Mouse (Mus musculus) forebrain, embryonic 12.5 days (tissue): ENCODE measurements around the gene Erbb2. TPM values are rescaled to one million over a fixed set of nuclear protein-coding genes. Genes with fewer than 3 reads are reported as not detected.

Source experiments
- ATAC-seq: fragments of 200-750 bp; cut with Nextera tagmentation; 2 replicates; pipeline ENCODE4 v1.8.0; 2017; ENCODE audit warnings: moderate TSS enrichment; ENCODE audit not compliant: low FRiP score
- H3K27ac ChIP-seq: fragments of 300-500 bp; sonication (generic); 2 replicates; pipeline ENCODE4 v1.5.1; 2016; ENCODE audit warnings: mild to moderate bottlenecking
- H3K27me3 ChIP-seq: fragments of 300-500 bp; sonication (generic); 2 replicates; pipeline ENCODE4 v1.6.1; 2016; ENCODE audit warnings: mild to moderate bottlenecking
- H3K36me3 ChIP-seq: fragments of 300-500 bp; sonication (generic); replicated peaks from 2 replicates; pipeline ENCODE4 v1.6.1; 2016; ENCODE audit warnings: mild to moderate bottlenecking
- H3K4me1 ChIP-seq: fragments of 300-500 bp; sonication (generic); 2 replicates; pipeline ENCODE4 v1.6.1; 2016
- H3K4me2 ChIP-seq: fragments of 300-500 bp; sonication (generic); 2 replicates; pipeline ENCODE4 v1.6.1; 2016; ENCODE audit warnings: mild to moderate bottlenecking, moderate library complexity
- H3K4me3 ChIP-seq: fragments of 300-500 bp; sonication (generic); replicated peaks from 2 replicates; pipeline ENCODE4 v1.5.1; 2016; ENCODE audit warnings: mild to moderate bottlenecking
- H3K9ac ChIP-seq: fragments of 300-500 bp; sonication (generic); 2 replicates; pipeline ENCODE4 v1.6.1; 2016; ENCODE audit warnings: mild to moderate bottlenecking
- H3K9me3 ChIP-seq: fragments of 300-500 bp; sonication (generic); 2 replicates; pipeline ENCODE4 v1.6.1; 2016
- WGBS: fragments of 180-500 bp; shearing (Covaris S2); methylation state at CpG from one replicate; pipeline ENCODE4 v1.1.7; 2016; 5-methylcytosine and 5-hydroxymethylcytosine counted together
- polyA plus RNA-seq: library from polyadenylated mRNA; unstranded; fragments of >200 nt; fragmentation: Nextera tagmentation; extraction: Ambion mirVana; gene quantifications from 2 replicates; pipeline ENCODE4 v1.2.1, GENCODE M21; 2016

The Erbb2 gene
- 16.4 and 17.8 TPM in 2 replicates for polyA plus RNA-seq

GRCm38 (mm10) chr11:98412273-98412796, at the start of gene Erbb2:
TSS of gene Erbb2 (plus strand) at chr11:98412470.
- Histone ChIP-seq H3K4me3 (peak within 1 kb of the TSS; percentile 72), H3K4me1 (peaks cover 35% of the 10 kb centered on the region), H3K4me2 (peak within 1 kb of the TSS; percentile 98), H3K27me3 (peaks cover 53% of the 10 kb centered on the region), H3K27ac (peak within 1 kb of the TSS; percentile 69), H3K9me3 (no peaks in the 10 kb centered on the region), H3K36me3 (no peaks in the 10 kb centered on the region), H3K9ac (peak within 1 kb of the TSS; percentile 91)
- peak; percentile 71 for ATAC-seq
- WGBS: 1% methylated on average over 45 of the region's 49 CpGs

DNA sequence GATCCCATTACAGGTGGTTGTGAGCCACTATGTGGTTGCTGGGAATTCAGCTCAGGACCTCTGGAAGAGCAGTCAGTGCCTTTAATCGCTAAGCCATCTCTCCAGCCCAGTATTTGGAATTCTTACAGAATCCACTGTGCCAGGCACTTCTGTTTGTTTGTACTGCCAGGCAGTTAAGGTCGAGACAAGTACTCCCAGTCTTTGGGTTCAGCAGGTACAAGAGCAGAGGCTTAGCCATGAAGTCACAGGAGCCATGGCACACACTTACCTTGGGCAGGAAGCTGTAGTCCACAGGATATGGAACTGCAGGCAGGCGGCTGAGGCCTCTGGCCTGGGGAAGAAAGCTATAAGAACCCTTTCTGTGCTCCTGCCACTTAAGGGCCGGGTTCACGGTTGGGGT, 48.5 kb upstream of the Erbb2 start:
- H3K9me3 ChIP-seq: no peaks in the 10 kb centered on the region
- peaks cover 29% of the 10 kb centered on the region for H3K4me1 ChIP-seq
- 83% methylated on average over 5 of the region's 5 CpGs for WGBS
- no peak overlapping the region for H3K4me2 ChIP-seq
- H3K4me3 ChIP-seq: no peak overlapping the region
- ATAC-seq: no peak
- H3K27ac ChIP-seq: no peak overlapping the region
- H3K36me3 ChIP-seq: 0 out of 2 replicates have a peak, but pooled peaks cover 6% of the 10 kb centered on the region
- no peak overlapping the region for H3K9ac ChIP-seq
- no peaks in the 10 kb centered on the region for H3K27me3 ChIP-seq

- no peak for ATAC-seq
- Histone ChIP-seq H3K9me3 (no peaks in the 10 kb centered on the region), H3K4me3 (no peak overlapping the region), H3K27ac (no peak overlapping the region), H3K4me1 (peaks cover 23% of the 10 kb centered on the region), H3K27me3 (no peaks in the 10 kb centered on the region), H3K4me2 (no peak overlapping the region), H3K36me3 (0 out of 2 replicates have a peak, but pooled peaks cover 6% of the 10 kb centered on the region), H3K9ac (no peak overlapping the region)
- WGBS: 95% methylated on average over 5 of the region's 5 CpGs
Observed at GRCm38 (mm10) chr11:98364410-98364809, 47.9 kb upstream of the Erbb2 start.

- Histone ChIP-seq H3K9ac (no peak overlapping the region), H3K27me3 (no peaks in the 10 kb centered on the region), H3K4me3 (no peak overlapping the region), H3K9me3 (no peaks in the 10 kb centered on the region), H3K36me3 (0 out of 2 replicates have a peak, but pooled peaks cover 6% of the 10 kb centered on the region), H3K4me1 (peaks cover 11% of the 10 kb centered on the region), H3K27ac (no peak overlapping the region), H3K4me2 (no peak overlapping the region)
- 80% methylated on average over 10 of the region's 10 CpGs for whole genome bisulfite sequencing
- ATAC-seq: no peak
Observed at GRCm38 (mm10) chr11:98366290-98366689, 46.0 kb upstream of the Erbb2 start.

DNA sequence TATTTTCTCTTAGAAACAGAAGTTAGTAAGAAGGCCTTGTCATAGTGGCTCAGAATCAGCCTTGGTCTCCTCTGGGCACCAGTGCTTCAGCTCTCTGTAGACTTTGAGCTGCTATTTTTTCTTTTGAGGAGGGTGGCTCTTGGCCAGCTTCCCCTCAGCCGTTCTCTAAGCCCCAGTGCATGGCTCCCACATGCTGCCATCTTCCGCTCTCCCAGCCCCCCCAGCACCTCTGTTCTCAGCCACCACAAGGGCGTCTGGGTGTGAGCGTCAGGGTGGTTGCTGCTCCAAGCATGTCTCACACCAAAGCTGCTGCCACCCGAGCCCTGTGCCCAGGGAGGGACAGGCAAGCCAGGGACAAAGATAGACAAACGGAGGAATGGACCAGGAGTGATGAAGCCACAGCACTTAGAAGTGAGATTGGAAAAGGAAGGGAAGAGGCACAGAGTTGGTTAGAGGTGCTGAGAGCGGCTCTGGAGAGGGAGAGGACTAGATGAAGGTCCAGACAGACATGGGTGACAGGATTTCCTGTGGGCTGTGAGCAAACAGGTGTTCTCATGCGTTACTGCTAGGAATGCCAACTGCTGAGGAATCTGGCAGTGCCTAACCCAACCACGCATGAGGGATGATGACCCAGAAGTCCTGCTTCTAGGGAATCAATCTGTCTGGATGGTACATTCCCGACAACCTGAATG, 45.0 kb upstream of the Erbb2 start:
- no peak overlapping the region for H3K4me2 ChIP-seq
- ATAC-seq: no peak
- H3K27me3 ChIP-seq: no peaks in the 10 kb centered on the region
- no peaks in the 10 kb centered on the region for H3K9me3 ChIP-seq
- H3K4me3 ChIP-seq: no peak overlapping the region
- peaks cover 18% of the 10 kb centered on the region for H3K4me1 ChIP-seq
- no peak overlapping the region for H3K9ac ChIP-seq
- 0 out of 2 replicates have a peak, but pooled peaks cover 6% of the 10 kb centered on the region for H3K36me3 ChIP-seq
- 82% methylated on average over 10 of the region's 10 CpGs for whole genome bisulfite sequencing
- no peak overlapping the region for H3K27ac ChIP-seq

DNA sequence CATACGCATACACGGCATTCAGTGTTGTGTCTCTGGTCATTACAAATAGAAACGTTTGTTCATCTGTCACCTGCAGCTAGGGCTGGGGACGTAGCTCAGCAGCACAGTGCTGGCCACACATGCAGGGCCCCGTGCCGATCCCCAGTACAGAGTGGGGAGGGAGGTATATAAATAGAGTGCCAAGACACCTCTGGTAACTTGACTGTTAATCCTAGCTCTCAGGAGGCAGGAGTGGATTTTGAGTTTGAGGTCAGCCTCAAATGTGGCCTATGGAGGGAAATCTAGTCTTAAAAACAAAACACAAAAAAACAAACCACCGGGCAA, 44.4 kb upstream of the Erbb2 start:
- H3K27me3 ChIP-seq: no peaks in the 10 kb centered on the region
- H3K4me2 ChIP-seq: no peak overlapping the region
- H3K36me3 ChIP-seq: 0 out of 2 replicates have a peak, but pooled peaks cover 6% of the 10 kb centered on the region
- peaks cover 22% of the 10 kb centered on the region for H3K4me1 ChIP-seq
- ATAC-seq: no peak
- H3K9ac ChIP-seq: no peak overlapping the region
- no peaks in the 10 kb centered on the region for H3K9me3 ChIP-seq
- 86% methylated on average over 7 of the region's 7 CpGs for WGBS
- no peak overlapping the region for H3K4me3 ChIP-seq
- H3K27ac ChIP-seq: no peak overlapping the region

GRCm38 (mm10) chr11:98369337-98369736, 42.9 kb upstream of the Erbb2 start:
- no peak for ATAC-seq
- Histone ChIP-seq H3K9ac (no peak overlapping the region), H3K27ac (no peak overlapping the region), H3K4me3 (no peak overlapping the region), H3K27me3 (no peaks in the 10 kb centered on the region), H3K4me1 (peaks cover 24% of the 10 kb centered on the region), H3K36me3 (peaks cover 8% of the 10 kb centered on the region; the same call in 1 of the 2 replicates), H3K9me3 (no peaks in the 10 kb centered on the region), H3K4me2 (no peak overlapping the region)
- whole genome bisulfite sequencing: 85% methylated on average over 6 of the region's 6 CpGs

DNA sequence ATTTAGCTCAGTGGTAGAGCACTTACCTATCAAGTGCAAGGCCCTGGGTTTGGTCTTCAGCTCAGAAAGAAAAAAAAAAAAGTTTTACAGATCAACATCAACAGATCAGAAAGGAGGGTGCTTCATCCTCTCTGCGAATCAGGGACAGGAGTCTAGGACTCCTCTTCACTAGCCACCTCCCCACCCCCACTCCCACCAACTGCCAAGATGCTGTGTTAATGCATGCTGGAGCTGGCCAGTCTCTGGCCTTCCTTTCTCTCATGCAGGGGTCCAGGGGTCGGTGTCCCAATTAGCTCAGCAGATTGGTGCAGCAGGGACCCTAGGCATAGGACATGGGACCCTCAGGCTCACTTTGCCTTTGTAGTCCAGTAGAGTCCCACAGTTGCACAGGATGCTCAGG, 41.7 kb upstream of the Erbb2 start:
- peak overlapping the region; percentile 80 for H3K27ac ChIP-seq
- H3K4me3 ChIP-seq: no peak overlapping the region
- H3K27me3 ChIP-seq: no peaks in the 10 kb centered on the region
- H3K9me3 ChIP-seq: no peaks in the 10 kb centered on the region
- H3K4me1 ChIP-seq: peaks cover 24% of the 10 kb centered on the region
- no peak for ATAC-seq
- H3K9ac ChIP-seq: no peak overlapping the region
- H3K4me2 ChIP-seq: no peak overlapping the region
- H3K36me3 ChIP-seq: peaks cover 21% of the 10 kb centered on the region
- 80% methylated on average over 2 of the region's 2 CpGs for WGBS

DNA sequence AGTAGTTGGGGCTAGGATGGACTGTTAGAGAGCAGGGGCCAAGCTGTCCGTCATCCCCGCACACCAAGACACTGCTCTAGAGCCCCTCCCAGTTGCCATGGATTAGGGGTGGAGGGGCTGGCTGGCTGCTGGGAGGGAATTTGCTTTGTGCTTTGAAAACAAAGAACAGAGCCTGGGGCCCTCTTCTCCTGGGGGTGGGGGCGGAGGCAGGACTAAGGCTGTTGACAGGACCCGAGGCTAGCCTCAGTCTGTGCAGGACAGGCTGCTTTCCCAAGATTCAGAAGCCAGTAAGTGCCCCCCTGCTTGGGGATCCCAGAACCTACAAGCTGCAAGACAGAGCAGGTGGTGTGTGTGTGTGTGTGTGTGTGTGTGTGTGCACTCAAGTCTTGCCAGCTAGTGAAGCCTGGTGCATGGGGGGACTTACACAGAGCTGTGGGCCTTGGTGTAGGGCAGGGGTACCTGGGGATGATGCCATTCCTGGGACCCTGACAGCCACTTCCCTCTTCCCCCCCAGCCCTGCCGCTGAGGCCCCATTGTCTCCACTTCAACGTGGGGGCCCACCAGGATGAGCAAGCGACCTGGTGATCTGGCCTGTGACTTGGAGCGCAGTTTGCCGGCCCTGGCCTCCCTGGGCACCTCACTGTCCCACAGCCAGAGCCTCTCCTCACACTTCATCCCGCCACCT, 40.6 kb upstream of the Erbb2 start:
- ATAC-seq: peak; percentile 74
- H3K4me3 ChIP-seq: peak overlapping the region; percentile 19; the same call in 1 of the 2 replicates
- peaks cover 28% of the 10 kb centered on the region for H3K36me3 ChIP-seq
- H3K4me1 ChIP-seq: peaks cover 24% of the 10 kb centered on the region
- H3K9me3 ChIP-seq: no peaks in the 10 kb centered on the region
- H3K9ac ChIP-seq: peak overlapping the region; percentile 44
- H3K27ac ChIP-seq: peak overlapping the region; percentile 80
- 26% methylated on average over 10 of the region's 10 CpGs for WGBS
- peak overlapping the region; percentile 38 for H3K4me2 ChIP-seq
- no peaks in the 10 kb centered on the region for H3K27me3 ChIP-seq

- Histone ChIP-seq H3K4me2 (peak overlapping the region; percentile 38), H3K27ac (peak overlapping the region; percentile 80; the same call in 1 of the 2 replicates)
- no peak for ATAC-seq
Observed at GRCm38 (mm10) chr11:98372406-98372805, 39.9 kb upstream of the Erbb2 start.

GRCm38 (mm10) chr11:98373244-98373643, 39.0 kb upstream of the Erbb2 start:
- WGBS: 93% methylated on average over 6 of the region's 6 CpGs
- Histone ChIP-seq H3K4me2 (no peak overlapping the region), H3K36me3 (peaks cover 42% of the 10 kb centered on the region), H3K27me3 (no peaks in the 10 kb centered on the region), H3K27ac (no peak overlapping the region), H3K9ac (no peak overlapping the region), H3K4me3 (no peak overlapping the region), H3K4me1 (peaks cover 24% of the 10 kb centered on the region), H3K9me3 (no peaks in the 10 kb centered on the region)
- no peak for ATAC-seq

More at GRCm38 (mm10) chr11:98372406-98372805, 39.9 kb upstream of the Erbb2 start:
- Histone ChIP-seq H3K9me3 (no peaks in the 10 kb centered on the region), H3K9ac (0 out of 2 replicates have a peak overlapping the region, but pooled peaks have one; percentile 44), H3K27me3 (no peaks in the 10 kb centered on the region), H3K4me1 (peaks cover 24% of the 10 kb centered on the region), H3K4me3 (no peak overlapping the region), H3K36me3 (peaks cover 33% of the 10 kb centered on the region)
- WGBS: 5% methylated on average over 2 of the region's 2 CpGs

DNA sequence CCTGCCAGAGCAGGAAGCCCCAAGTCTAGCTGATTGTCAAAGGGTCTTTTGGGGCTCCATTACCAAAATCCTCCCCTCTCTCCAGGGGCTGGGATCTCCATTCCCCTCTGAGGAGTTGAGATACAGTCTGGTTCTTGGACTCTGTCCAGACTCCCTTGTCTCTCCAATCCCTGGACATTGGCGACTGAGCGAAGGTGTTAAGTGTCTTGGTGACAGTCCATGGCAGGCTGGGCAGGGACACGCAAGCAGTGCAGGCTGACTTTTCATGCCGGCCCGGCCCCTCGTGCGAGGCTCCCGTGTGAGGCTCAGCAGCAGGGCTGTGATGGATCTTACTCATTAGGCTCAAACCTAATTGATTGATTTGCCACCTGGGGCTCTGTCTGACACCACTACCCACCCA, 38.0 kb upstream of the Erbb2 start:
- Histone ChIP-seq H3K9ac (no peak overlapping the region), H3K4me1 (peaks cover 24% of the 10 kb centered on the region), H3K27me3 (no peaks in the 10 kb centered on the region), H3K27ac (no peak overlapping the region), H3K36me3 (peaks cover 52% of the 10 kb centered on the region), H3K9me3 (no peaks in the 10 kb centered on the region), H3K4me3 (no peak overlapping the region), H3K4me2 (no peak overlapping the region)
- WGBS: 83% methylated on average over 8 of the region's 8 CpGs
- ATAC-seq: no peak
